Mouse (Mus musculus) embryonic facial prominence, embryonic 15.5 days (tissue): ENCODE measurements around the gene Rab14. TPM values are rescaled to one million over a fixed set of nuclear protein-coding genes. Genes with fewer than 3 reads are reported as not detected.

Source experiments
- ATAC-seq: fragments of 200-750 bp; cut with Nextera tagmentation; 2 replicates; pipeline ENCODE4 v1.8.0; 2017; ENCODE audit warnings: low read depth, moderate TSS enrichment; ENCODE audit not compliant: insufficient number of reproducible peaks, low FRiP score, low TSS enrichment
- H3K27ac ChIP-seq: fragments of 300-500 bp; sonication (generic); replicated peaks from 2 replicates; pipeline ENCODE4 v1.5.1; 2015; ENCODE audit warnings: mild to moderate bottlenecking, inconsistent platforms
- H3K27me3 ChIP-seq: fragments of 300-500 bp; sonication (generic); 2 replicates; pipeline ENCODE4 v1.6.1; 2015; ENCODE audit warnings: inconsistent platforms
- H3K36me3 ChIP-seq: fragments of 300-500 bp; sonication (generic); 2 replicates; pipeline ENCODE4 v1.6.1; 2015; ENCODE audit warnings: mild to moderate bottlenecking, inconsistent platforms
- H3K4me1 ChIP-seq: fragments of 300-500 bp; sonication (generic); 2 replicates; pipeline ENCODE4 v1.6.1; 2015; ENCODE audit warnings: inconsistent platforms
- H3K4me2 ChIP-seq: fragments of 300-500 bp; sonication (generic); replicated peaks from 2 replicates; pipeline ENCODE4 v1.6.1; 2015; ENCODE audit warnings: mild to moderate bottlenecking, inconsistent platforms
- H3K4me3 ChIP-seq: fragments of 300-500 bp; sonication (generic); replicated peaks from 2 replicates; pipeline ENCODE4 v1.5.1; 2015; ENCODE audit warnings: mild to moderate bottlenecking, inconsistent platforms
- H3K9ac ChIP-seq: fragments of 300-500 bp; sonication (generic); 2 replicates; pipeline ENCODE4 v1.6.1; 2015; ENCODE audit warnings: inconsistent platforms
- H3K9me3 ChIP-seq: fragments of 300-500 bp; sonication (generic); replicated peaks from 2 replicates; pipeline ENCODE4 v1.6.1; 2016; ENCODE audit warnings: inconsistent platforms
- WGBS: fragments of 180-500 bp; shearing (Covaris S2); methylation state at CpG from one replicate; pipeline ENCODE4 v1.1.7; 2015; 5-methylcytosine and 5-hydroxymethylcytosine counted together
- polyA plus RNA-seq: library from polyadenylated mRNA; unstranded; fragments of >200 nt; fragmentation: Nextera tagmentation; extraction: Ambion mirVana; gene quantifications from 2 replicates; pipeline ENCODE4 v1.2.1, GENCODE M21; 2015

The Rab14 gene
- polyA plus RNA-seq, 1 experiment from 2014 or later, result 352 TPM

DNA sequence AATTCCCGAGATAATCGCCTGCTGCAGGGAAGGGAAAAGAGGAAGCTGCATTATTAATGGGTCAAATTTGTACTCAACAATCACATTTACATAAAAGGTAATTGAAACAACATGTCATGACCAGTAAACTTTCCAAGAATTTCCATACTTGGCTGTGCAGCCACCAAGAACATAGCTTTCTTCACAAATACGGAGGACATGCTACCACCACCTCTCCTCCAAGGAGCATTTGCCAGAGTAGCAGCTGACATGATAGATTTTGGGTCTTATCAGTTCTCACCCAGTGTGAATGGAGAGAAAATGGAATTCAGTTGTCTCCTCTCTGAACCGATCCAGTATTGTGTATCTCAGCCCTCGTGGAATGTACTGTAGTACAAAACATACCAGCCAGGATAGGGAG lies 1.4 kb downstream of the Rab14 start:
- no peak for ATAC-seq

DNA sequence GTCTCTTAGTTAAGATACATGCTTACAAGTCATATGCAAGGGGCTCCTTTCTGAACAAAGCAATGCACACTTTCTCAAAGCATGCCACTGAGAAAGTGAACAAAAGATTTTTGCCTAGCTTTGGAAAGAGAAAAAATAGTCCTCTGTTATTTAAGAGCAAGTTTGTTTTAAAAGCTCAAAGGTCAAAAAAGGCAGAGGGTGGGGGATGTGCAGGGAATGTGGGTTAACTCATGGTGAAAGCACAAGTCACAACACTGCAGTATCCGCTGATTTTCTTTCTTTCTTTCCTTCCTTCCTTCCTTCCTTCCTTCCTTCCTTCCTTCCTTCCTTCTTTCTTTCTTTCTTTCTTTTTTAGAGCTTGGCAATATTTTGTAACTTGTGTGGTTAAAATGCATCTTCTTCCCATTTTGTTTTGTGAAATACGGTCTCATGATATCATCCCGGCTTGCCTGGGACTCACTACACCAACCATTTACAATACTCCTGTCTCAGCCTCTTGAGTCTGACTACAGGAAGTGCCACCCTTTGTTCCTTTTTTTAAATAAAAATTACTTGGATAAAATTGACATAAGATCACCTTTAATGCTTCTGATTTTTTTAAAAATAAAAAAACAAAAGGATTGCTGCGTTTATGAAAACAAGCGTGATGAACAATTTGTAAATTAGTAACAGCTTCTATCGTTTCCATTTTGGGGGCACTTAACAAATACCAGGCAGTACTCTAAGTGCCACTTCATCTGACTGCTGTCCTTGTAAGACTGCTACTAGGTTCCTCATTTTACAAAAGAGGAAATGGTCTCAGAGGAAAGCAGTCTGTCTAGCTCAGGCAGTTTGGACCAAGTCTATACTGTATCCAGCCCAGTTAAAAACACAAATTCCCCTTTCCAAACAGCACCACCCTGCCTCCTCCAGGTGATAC lies 5.0 kb downstream of the Rab14 start:
- H3K36me3 ChIP-seq, result no peaks in the 10 kb centered on the region
- no peak overlapping the region for H3K9ac ChIP-seq
- H3K27ac ChIP-seq, result no peak overlapping the region
- no peak overlapping the region for H3K4me2 ChIP-seq
- no peak for ATAC-seq
- no peaks in the 10 kb centered on the region for H3K27me3 ChIP-seq
- no peaks in the 10 kb centered on the region for H3K9me3 ChIP-seq
- peaks cover 2% of the 10 kb centered on the region; the same call in 1 of the 2 replicates for H3K4me1 ChIP-seq
- H3K4me3 ChIP-seq, result no peak overlapping the region
- 68% methylated on average over 6 of the region's 6 CpGs for WGBS

More for the DNA sequence above, 1.4 kb downstream of the Rab14 start:
- peak overlapping the region; percentile 81 for H3K4me3 ChIP-seq
- H3K27me3 ChIP-seq, result no peaks in the 10 kb centered on the region
- H3K9ac ChIP-seq, result peak overlapping the region; percentile 92
- H3K4me2 ChIP-seq, result peak overlapping the region; percentile 69
- H3K36me3 ChIP-seq, result no peaks in the 10 kb centered on the region
- H3K9me3 ChIP-seq, result no peaks in the 10 kb centered on the region
- H3K27ac ChIP-seq, result peak overlapping the region; percentile 98
- peaks cover 2% of the 10 kb centered on the region; the same call in 1 of the 2 replicates for H3K4me1 ChIP-seq
- 5% methylated on average over 5 of the region's 5 CpGs for WGBS

DNA sequence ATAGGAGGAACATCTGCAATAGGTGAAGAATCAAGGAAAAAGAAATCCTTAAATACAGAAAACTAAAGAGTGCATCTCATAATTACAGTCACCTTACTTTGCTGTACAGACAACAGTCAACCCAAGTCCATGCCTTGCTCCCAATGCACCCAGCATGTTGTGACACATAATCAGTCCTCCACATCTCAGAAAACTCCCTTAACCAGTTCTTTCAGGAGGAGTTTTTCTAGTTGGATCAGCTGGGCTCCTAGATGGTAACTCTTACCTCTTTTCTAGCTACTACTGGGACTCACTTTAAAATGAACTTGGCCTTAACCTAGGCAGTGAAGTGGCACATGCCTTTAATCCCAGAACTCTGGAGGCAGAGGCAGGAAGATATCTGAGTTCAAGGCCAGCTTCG lies 6.9 kb downstream of the Rab14 start:
- no peak overlapping the region for H3K27ac ChIP-seq
- no peak overlapping the region for H3K4me3 ChIP-seq
- no peaks in the 10 kb centered on the region for H3K9me3 ChIP-seq
- H3K27me3 ChIP-seq, result no peaks in the 10 kb centered on the region
- peaks cover 15% of the 10 kb centered on the region for H3K36me3 ChIP-seq
- no peak overlapping the region for H3K9ac ChIP-seq
- WGBS, result 78% methylated on average over 1 of the region's 1 CpGs
- H3K4me2 ChIP-seq, result no peak overlapping the region
- ATAC-seq, result no peak
- H3K4me1 ChIP-seq, result peaks cover 2% of the 10 kb centered on the region; the same call in 1 of the 2 replicates

DNA sequence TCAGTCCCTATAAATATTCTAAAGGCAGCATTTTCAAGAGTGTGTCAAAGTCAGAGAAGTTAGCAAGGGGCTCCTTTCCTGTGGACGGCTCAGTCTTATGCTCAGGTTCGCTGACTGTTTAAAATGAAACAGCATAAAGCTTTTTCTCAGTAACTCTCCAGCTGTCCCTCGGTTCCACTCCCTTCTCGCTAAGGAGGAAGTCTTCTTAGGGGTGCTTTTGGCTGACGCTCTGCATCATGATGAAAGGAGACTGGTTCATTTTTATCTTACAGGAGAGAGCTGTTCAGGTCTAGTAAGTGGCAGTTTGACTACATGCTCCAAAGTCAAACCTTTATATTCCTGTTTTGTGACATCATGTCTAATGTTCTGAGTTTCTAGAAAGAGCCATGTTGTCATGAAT lies 12.0 kb downstream of the Rab14 start:
- Histone ChIP-seq H3K27me3 (no peaks in the 10 kb centered on the region), H3K4me2 (no peak overlapping the region), H3K27ac (no peak overlapping the region), H3K9me3 (no peaks in the 10 kb centered on the region), H3K9ac (no peak overlapping the region), H3K4me1 (no peaks in the 10 kb centered on the region), H3K36me3 (peaks cover 30% of the 10 kb centered on the region), H3K4me3 (no peak overlapping the region)
- no peak for ATAC-seq
- WGBS, result 85% methylated on average over 5 of the region's 5 CpGs

DNA sequence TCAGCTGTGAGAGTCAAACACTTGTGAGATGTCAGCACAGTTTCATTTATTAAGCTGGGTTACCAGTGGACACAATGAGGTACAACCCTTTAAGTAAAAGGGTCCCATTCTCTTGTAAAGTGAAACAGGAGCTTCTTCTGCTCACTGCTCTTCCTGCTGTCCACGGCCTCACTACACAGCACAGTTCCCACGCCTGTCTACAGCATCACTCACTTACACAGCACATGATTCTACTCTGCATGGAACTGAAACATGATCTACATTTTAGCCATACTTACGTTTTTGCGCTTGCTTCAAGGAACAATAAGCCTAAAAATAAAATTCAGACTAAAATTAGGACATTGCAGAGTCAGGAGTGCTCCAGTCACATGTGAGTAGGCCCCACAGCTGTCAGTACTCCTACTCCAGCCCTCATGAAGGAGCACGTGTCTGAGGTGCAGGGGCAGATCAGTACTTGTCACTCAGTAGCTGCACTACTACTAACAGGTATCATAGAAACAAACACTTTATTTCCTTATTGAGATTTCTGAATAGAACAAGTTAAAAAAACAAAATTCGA lies 17.7 kb downstream of the Rab14 start:
- H3K27ac ChIP-seq, result no peak overlapping the region
- no peak overlapping the region for H3K4me2 ChIP-seq
- no peaks in the 10 kb centered on the region for H3K4me1 ChIP-seq
- H3K4me3 ChIP-seq, result no peak overlapping the region
- WGBS, result 74% methylated on average over 6 of the region's 6 CpGs
- ATAC-seq, result peak; percentile 39; the same call in 1 of the 2 replicates
- H3K9me3 ChIP-seq, result no peaks in the 10 kb centered on the region
- peaks cover 53% of the 10 kb centered on the region for H3K36me3 ChIP-seq
- H3K27me3 ChIP-seq, result no peaks in the 10 kb centered on the region
- H3K9ac ChIP-seq, result no peak overlapping the region

DNA sequence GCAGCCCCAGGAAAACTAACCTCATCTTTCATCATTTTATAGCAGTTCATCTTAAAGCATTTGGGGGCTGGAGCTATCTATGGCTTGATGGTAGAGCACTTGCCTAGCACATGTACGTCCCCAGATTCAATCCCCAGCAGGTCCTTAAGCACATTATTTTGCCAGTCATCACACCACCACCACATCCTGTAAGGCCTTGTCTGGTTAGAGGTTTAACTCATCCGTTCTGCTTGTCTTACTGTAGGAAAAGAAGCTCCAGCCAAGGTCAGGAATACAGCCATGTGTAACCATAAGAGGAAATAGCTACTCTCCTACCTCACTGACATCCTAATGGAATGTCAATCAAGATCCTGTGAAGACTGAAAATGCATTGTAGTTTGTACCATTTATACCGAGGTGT lies 22.8 kb downstream of the Rab14 start:
- Histone ChIP-seq H3K4me3 (no peak overlapping the region), H3K9me3 (no peaks in the 10 kb centered on the region), H3K27ac (no peak overlapping the region), H3K9ac (no peak overlapping the region), H3K27me3 (no peaks in the 10 kb centered on the region), H3K4me2 (no peak overlapping the region), H3K4me1 (peaks cover 4% of the 10 kb centered on the region; the same call in 1 of the 2 replicates), H3K36me3 (peaks cover 79% of the 10 kb centered on the region)
- WGBS, result 80% methylated on average over 3 of the region's 3 CpGs
- ATAC-seq, result no peak

DNA sequence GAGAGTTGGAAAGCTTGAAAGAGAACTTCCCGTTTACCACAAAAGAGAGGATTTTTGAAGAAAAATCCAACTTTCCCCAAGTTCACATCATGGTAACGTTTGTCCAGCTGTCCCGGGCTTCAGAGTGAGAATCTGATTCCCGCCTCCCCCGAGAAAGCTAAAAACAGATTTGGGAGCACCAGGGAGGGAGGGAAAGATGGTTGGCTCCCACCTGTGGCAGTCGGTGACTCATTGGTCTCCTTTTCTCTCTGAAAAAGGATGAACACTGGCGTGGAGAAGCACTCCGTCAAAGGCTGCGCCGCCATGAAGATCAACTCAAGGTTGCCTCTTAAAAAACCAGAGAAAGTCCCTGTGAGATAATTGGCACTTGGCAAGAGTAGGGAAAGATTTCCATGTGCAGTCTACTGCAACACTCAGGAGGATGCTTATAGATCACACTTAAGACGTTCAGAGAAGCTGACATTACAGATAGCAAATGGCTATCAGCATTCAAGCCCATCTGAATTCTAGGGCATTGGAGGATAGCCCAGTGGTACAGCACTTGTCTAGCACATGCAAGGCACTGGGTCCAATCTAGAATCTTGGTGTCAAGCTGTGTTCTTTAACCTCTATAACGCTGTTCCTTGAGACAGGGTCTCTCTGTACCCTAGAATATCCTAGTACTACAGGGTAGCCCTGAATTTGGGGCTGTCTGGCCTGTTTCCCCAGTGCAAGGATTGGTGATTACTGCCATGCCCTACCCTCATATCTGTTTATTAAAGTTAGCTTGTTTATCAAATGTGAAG lies 25.4 kb downstream of the Rab14 start:
- H3K4me1 ChIP-seq, result peaks cover 4% of the 10 kb centered on the region; the same call in 1 of the 2 replicates
- WGBS, result 89% methylated on average over 12 of the region's 12 CpGs
- no peak overlapping the region for H3K27ac ChIP-seq
- no peak overlapping the region for H3K9ac ChIP-seq
- H3K27me3 ChIP-seq, result no peaks in the 10 kb centered on the region
- H3K4me2 ChIP-seq, result no peak overlapping the region
- peaks cover 85% of the 10 kb centered on the region for H3K36me3 ChIP-seq
- H3K9me3 ChIP-seq, result no peaks in the 10 kb centered on the region
- no peak overlapping the region for H3K4me3 ChIP-seq
- ATAC-seq, result no peak

DNA sequence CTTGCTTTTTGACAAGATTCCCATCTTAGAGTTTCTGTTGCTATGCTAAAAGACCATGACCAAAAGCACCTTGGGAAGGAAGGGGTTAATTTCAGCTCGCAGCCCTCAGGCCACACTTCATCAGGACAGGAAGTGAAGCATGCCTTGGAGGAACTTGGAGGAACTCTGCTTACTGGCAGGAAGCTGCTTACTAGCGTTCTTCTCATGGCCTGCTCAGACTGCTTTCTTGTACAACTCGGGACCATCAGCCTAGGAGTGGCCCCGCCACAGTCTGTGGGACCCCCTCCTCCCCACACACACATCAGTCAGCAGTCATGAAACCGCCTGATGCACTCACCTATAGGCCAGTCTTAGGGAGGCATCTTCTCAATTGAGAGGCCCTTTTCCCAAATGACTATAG lies 26.8 kb downstream of the Rab14 start:
- H3K9me3 ChIP-seq, result no peaks in the 10 kb centered on the region
- H3K4me2 ChIP-seq, result no peak overlapping the region
- H3K36me3 ChIP-seq, result peaks cover 84% of the 10 kb centered on the region
- H3K9ac ChIP-seq, result no peak overlapping the region
- no peak overlapping the region for H3K4me3 ChIP-seq
- ATAC-seq, result no peak
- H3K27me3 ChIP-seq, result no peaks in the 10 kb centered on the region
- H3K27ac ChIP-seq, result 0 out of 2 replicates have a peak overlapping the region, but pooled peaks have one; percentile 22
- WGBS, result 34% methylated on average over 5 of the region's 5 CpGs
- peaks cover 4% of the 10 kb centered on the region; the same call in 1 of the 2 replicates for H3K4me1 ChIP-seq

DNA sequence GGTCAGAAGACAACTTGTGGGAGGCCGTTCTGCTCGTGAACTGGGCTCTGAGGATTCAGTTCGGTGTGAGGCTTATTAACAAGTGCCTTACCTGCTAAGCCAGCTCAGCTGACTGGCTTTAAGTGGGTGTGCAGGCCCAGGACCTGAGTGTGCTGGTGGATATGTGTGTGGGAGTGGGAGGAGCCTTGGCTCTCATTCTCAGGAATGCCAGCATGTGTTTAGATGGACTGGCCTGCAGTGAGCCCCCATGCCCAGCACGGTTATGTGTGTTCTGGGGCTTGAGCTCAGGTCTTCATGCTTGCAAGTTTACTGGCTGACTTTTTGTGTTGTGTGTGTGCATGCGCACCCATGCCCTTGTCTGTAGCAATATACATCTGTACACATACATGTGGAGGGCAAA lies 27.3 kb downstream of the Rab14 start:
- no peaks in the 10 kb centered on the region for H3K9me3 ChIP-seq
- ATAC-seq, result no peak
- H3K9ac ChIP-seq, result no peak overlapping the region
- no peaks in the 10 kb centered on the region for H3K27me3 ChIP-seq
- WGBS, result 90% methylated on average over 5 of the region's 5 CpGs
- H3K36me3 ChIP-seq, result peaks cover 83% of the 10 kb centered on the region
- no peak overlapping the region for H3K4me3 ChIP-seq
- H3K4me2 ChIP-seq, result no peak overlapping the region
- peaks cover 4% of the 10 kb centered on the region; the same call in 1 of the 2 replicates for H3K4me1 ChIP-seq
- H3K27ac ChIP-seq, result no peak overlapping the region

DNA sequence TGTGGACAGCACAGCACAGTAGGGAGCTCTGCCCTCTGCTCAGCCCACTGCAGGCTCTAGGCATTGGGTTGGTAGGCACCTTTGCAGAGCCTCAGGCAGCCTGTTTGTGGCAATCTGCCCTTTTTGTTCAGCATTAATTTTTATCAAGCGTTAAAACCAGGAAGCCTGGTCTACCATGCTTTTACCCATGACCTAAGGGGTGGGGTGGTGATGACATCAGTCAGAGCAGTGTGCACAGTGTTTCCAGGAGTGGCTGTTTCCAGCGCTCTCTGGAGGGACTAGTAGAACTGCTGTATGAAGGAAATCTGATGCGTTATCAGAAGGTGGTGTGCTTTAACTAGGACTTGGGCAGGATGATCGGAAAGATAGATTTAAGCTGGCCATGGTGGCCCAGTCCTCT lies 28.7 kb downstream of the Rab14 start:
- no peak overlapping the region for H3K4me2 ChIP-seq
- H3K4me1 ChIP-seq, result peaks cover 4% of the 10 kb centered on the region; the same call in 1 of the 2 replicates
- no peak overlapping the region for H3K4me3 ChIP-seq
- H3K9ac ChIP-seq, result no peak overlapping the region
- WGBS, result 90% methylated on average over 4 of the region's 4 CpGs
- ATAC-seq, result no peak
- H3K27me3 ChIP-seq, result no peaks in the 10 kb centered on the region
- H3K27ac ChIP-seq, result no peak overlapping the region
- H3K36me3 ChIP-seq, result peaks cover 84% of the 10 kb centered on the region
- H3K9me3 ChIP-seq, result no peaks in the 10 kb centered on the region

DNA sequence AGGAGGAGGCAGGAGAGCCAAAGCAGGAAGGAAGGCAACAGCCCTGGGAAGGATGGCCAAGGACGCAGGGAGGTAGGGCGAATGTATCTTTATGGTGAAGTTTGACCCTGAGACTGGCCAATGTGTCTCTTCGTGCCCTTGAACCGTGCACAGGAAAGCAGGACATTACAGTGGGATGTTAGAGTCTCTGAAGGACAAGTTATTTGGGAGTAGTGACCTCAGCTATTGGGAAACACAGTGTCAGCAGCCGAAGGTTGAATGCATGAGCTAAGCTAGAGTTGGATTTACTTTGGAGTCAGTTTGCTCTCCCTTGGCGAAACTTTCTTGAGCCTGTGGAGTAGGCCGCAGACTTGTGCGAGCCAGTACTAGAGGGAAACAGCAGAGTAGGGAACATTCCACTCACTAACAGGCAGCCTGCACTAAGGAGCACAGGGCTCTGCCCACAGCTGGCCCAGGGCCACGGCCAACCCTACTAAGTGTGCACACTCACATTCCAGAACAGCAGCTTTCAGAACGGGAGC lies 29.5 kb downstream of the Rab14 start:
- Histone ChIP-seq H3K4me1 (peaks cover 4% of the 10 kb centered on the region; the same call in 1 of the 2 replicates), H3K9me3 (no peaks in the 10 kb centered on the region), H3K9ac (no peak overlapping the region), H3K36me3 (peaks cover 85% of the 10 kb centered on the region), H3K4me3 (no peak overlapping the region), H3K27ac (no peak overlapping the region), H3K4me2 (no peak overlapping the region), H3K27me3 (no peaks in the 10 kb centered on the region)
- 83% methylated on average over 10 of the region's 10 CpGs for WGBS
- ATAC-seq, result no peak
